Mouse (Mus musculus) megakaryocyte-erythroid progenitor cell, adult 5-6 weeks (primary cell): ENCODE results near the gene Pus3. TPM values are rescaled to one million over a fixed set of nuclear protein-coding genes. Genes with fewer than 3 reads are reported as not detected.
"Not testable (repeated sequence)": the region's sequence is repeated elsewhere in the genome, so short reads cannot be mapped to it uniquely, and the experiment has no call there.

Experiments used
- ATAC-seq: replicated peaks from 2 replicates; pipeline ENCODE4 v1.8.0; 2016; ENCODE audit warnings: mild to moderate bottlenecking, inconsistent platforms; ENCODE audit not compliant: severe bottlenecking, poor library complexity, low FRiP score, low TSS enrichment
- total RNA-seq, 2 experiments: library from RNA; stranded (forward) in 1 of 2; stranded (reverse) in 1 of 2; fragments of 200-1000, 215-1000 nt in 1 of 2; fragments of >200 nt in 1 of 2; fragmentation: Nextera tagmentation in 1 of 2; gene quantifications; 2 replicates each; pipeline ENCODE4 v1.2.3; 2014 to 2017

Gene Pus3
- total RNA-seq, 2 experiments from 2014 or later, result 23.3 to 34.8 TPM

DNA sequence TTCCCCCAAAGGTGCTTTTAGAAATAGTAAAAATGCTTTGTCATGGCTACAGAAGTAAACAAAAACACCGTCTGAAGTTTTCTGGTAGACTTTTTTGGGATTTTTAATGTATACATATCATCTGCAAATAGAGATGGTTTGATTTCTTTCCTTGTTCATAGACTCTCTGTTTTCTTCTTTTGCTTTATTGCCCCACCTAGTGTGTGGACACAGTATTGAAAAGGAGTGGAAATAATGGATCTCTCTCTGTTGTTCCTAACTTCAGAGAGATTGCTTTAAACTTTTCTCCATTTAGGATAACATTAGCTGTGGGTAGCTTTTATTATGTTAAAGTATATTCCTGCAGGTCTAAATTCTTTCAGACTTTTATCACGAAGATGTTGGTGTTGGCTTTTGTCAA lies 55.6 kb downstream of the Pus3 start:
- no peak for ATAC-seq

DNA sequence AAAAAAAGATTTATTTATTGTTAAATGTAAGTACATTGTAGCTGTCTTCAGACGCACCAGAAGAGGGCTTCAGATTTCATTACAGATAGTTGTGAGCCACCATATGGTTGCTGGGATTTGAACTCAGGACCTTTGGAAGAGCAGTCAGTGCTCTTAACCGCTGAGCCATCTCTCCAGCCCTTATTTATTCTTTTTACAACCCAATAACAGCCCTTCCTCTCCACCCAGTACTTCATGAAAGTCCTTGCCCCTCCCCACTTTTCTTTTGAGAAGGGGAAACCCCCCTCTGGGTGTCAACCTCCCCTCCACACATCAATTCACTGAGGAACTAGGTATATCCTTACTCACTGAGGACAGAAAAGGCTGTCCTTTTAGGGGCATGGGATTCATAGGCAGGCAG lies 58.4 kb downstream of the Pus3 start:
- not testable (repeated sequence) for ATAC-seq

Other genes with a start within 250 kb of the Pus3 start
- gene Cdon, start 137.5 kb upstream of the Pus3 start, total RNA-seq (2014; fragmentation: Nextera tagmentation), result 1.8 TPM in 1 of 2 replicates, not detected in the other
- gene Cdon, start 137.5 kb upstream of the Pus3 start, total RNA-seq (2017), result 3.0 and 9.2 TPM in 2 replicates
- gene Gm1113, start 40.3 kb upstream of the Pus3 start, total RNA-seq (2014; fragmentation: Nextera tagmentation), result not detected in 2 replicates
- gene Gm1113, start 40.3 kb upstream of the Pus3 start, total RNA-seq (2017), result not detected in 2 replicates
- not detected in 2 replicates for gene Ddx25, start 67 bp upstream of the Pus3 start, total RNA-seq (2014; fragmentation: Nextera tagmentation)
- gene Ddx25, start 67 bp upstream of the Pus3 start, total RNA-seq (2017), result 0.11 TPM in 1 of 2 replicates, not detected in the other
- gene Pate2, start 11.7 kb downstream of the Pus3 start, total RNA-seq (2014; fragmentation: Nextera tagmentation), result 0.59 and 1.2 TPM in 2 replicates
- not detected in 2 replicates for gene Pate2, start 11.7 kb downstream of the Pus3 start, total RNA-seq (2017)
- 11.1 and 12.1 TPM in 2 replicates for gene Hyls1, start 11.8 kb downstream of the Pus3 start, total RNA-seq (2014; fragmentation: Nextera tagmentation)
- gene Hyls1, start 11.8 kb downstream of the Pus3 start, total RNA-seq (2017), result 10.1 and 11.0 TPM in 2 replicates
- gene Pate4, start 53.3 kb downstream of the Pus3 start, total RNA-seq (2014; fragmentation: Nextera tagmentation), result not detected in 2 replicates
- gene Pate4, start 53.3 kb downstream of the Pus3 start, total RNA-seq (2017), result not detected in 2 replicates
- not detected in 2 replicates for gene Pate3, start 89.6 kb downstream of the Pus3 start, total RNA-seq (2014; fragmentation: Nextera tagmentation)
- gene Pate3, start 89.6 kb downstream of the Pus3 start, total RNA-seq (2017), result not detected in 2 replicates
- gene Pate1, start 128.8 kb downstream of the Pus3 start, total RNA-seq (2014; fragmentation: Nextera tagmentation), result not detected in 2 replicates
- gene Pate1, start 128.8 kb downstream of the Pus3 start, total RNA-seq (2017), result not detected in 2 replicates
- not detected in 2 replicates for gene Gm17677, start 182.5 kb downstream of the Pus3 start, total RNA-seq (2014; fragmentation: Nextera tagmentation)
- not detected in 2 replicates for gene Gm17677, start 182.5 kb downstream of the Pus3 start, total RNA-seq (2017)
- not detected in 2 replicates for gene Gm17727, start 219.5 kb downstream of the Pus3 start, total RNA-seq (2014; fragmentation: Nextera tagmentation)
- not detected in 2 replicates for gene Gm17727, start 219.5 kb downstream of the Pus3 start, total RNA-seq (2017)
- not detected in 2 replicates for gene Gm27235, start 231.5 kb downstream of the Pus3 start, total RNA-seq (2014; fragmentation: Nextera tagmentation)
- not detected in 2 replicates for gene Gm27235, start 231.5 kb downstream of the Pus3 start, total RNA-seq (2017)
- not detected in 2 replicates for gene D730048I06Rik, start 231.5 kb downstream of the Pus3 start, total RNA-seq (2014; fragmentation: Nextera tagmentation)
- gene D730048I06Rik, start 231.5 kb downstream of the Pus3 start, total RNA-seq (2017), result not detected in 2 replicates